Mouse (Mus musculus): ENCODE results near the gene Ccdc155. TPM values are rescaled to one million over a fixed set of nuclear protein-coding genes. Genes with fewer than 3 reads are reported as not detected.
A peak's percentile ranks its signal among the peaks of the same experiment; 100 is the strongest.

Ccdc155 gene
- total RNA-seq, 2 experiments from 2014 or later, result 2.2 to 2.9 TPM

GRCm38 (mm10) chr7:45147899-45148298 lies 56.8 kb downstream of the Ccdc155 start:
- DNase-seq (ENCODE audit: low spot score in 2 of 2), result no peak

GRCm38 (mm10) chr7:45147267-45147666 lies 57.4 kb downstream of the Ccdc155 start:
- DNase-seq (ENCODE audit: low spot score in 2 of 2), result no peak

- no peak for DNase-seq (ENCODE audit: low spot score in 2 of 2)
Observed at GRCm38 (mm10) chr7:45145460-45145859, 59.2 kb downstream of the Ccdc155 start.

GRCm38 (mm10) chr7:45144368-45145174 lies 60.1 kb downstream of the Ccdc155 start:
- DNase-seq (ENCODE audit: low spot score in 2 of 2), result no peak

- no peak for DNase-seq (ENCODE audit: low spot score in 2 of 2)
Observed at GRCm38 (mm10) chr7:45141914-45142313, 62.8 kb downstream of the Ccdc155 start.

- DNase-seq (ENCODE audit: low spot score in 2 of 2), result no peak
Observed at GRCm38 (mm10) chr7:45141319-45141718, 63.4 kb downstream of the Ccdc155 start.

- DNase-seq (ENCODE audit: low spot score in 2 of 2), result no peak
Observed at GRCm38 (mm10) chr7:45139904-45140723, 64.6 kb downstream of the Ccdc155 start.

- no peak for DNase-seq (ENCODE audit: low spot score in 2 of 2)
Observed at GRCm38 (mm10) chr7:45138403-45138802, 66.3 kb downstream of the Ccdc155 start.

GRCm38 (mm10) chr7:45137171-45138006 lies 67.3 kb downstream of the Ccdc155 start:
- no peak for DNase-seq (ENCODE audit: low spot score in 2 of 2)

- peak; percentile 90 to 93 for DNase-seq (ENCODE audit: low spot score in 2 of 2)
Observed at GRCm38 (mm10) chr7:45135993-45136567, 68.6 kb downstream of the Ccdc155 start, which contains the start of the genes Gm45713 and Flt3l. Gene Gm45713 (minus strand): TSS chr7:45136231. Gene Flt3l (minus strand): TSS chr7:45136432.

- DNase-seq (ENCODE audit: low spot score in 2 of 2), result no peak
Observed at GRCm38 (mm10) chr7:45135370-45135769, 69.3 kb downstream of the Ccdc155 start.

GRCm38 (mm10) chr7:45134544-45135026 lies 70.1 kb downstream of the Ccdc155 start:
- DNase-seq (ENCODE audit: low spot score in 2 of 2), result no peak

Small RNA genes within 50 kb of the gene (microRNA-seq; reads per million reads assigned to microRNA genes)
- gene Mir7055, result 1.1 to 2.5 reads per million in 2 experiments

Other genes starting within 250 kb of the Ccdc155 start
- gene Cpt1c, start 230.0 kb downstream of the Ccdc155 start, total RNA-seq (2021), result 100 to 1,000 TPM in 1 of 2 experiments, 10 to 100 TPM in 1; 99.2 to 101 TPM
- 100 to 1,000 TPM; 232 to 248 TPM for gene Prmt1, start 218.3 kb downstream of the Ccdc155 start, total RNA-seq (2021)
- gene Irf3, start 207.2 kb downstream of the Ccdc155 start, total RNA-seq (2021), result 10 to 100 TPM; 38.1 to 42.5 TPM
- 1 to 10 TPM; 5.4 to 5.5 TPM for gene Bcl2l12, start 206.2 kb downstream of the Ccdc155 start, total RNA-seq (2021)
- 100 to 1,000 TPM; 141 to 145 TPM for gene Scaf1, start 188.5 kb downstream of the Ccdc155 start, total RNA-seq (2021)
- 10 to 100 TPM; 12.2 to 12.3 TPM for gene Rras, start 186.9 kb downstream of the Ccdc155 start, total RNA-seq (2021)
- 10 to 100 TPM; 69.1 to 70.3 TPM for gene Prr12, start 152.0 kb downstream of the Ccdc155 start, total RNA-seq (2021)
- 10 to 100 TPM; 47.2 to 51.6 TPM for gene Nosip, start 142.5 kb downstream of the Ccdc155 start, total RNA-seq (2021)
- 10 to 100 TPM in 1 of 2 experiments, 1 to 10 TPM in 1; 6.9 to 10.1 TPM for gene Prrg2, start 142.2 kb downstream of the Ccdc155 start, total RNA-seq (2021)
- gene Rcn3, start 112.7 kb downstream of the Ccdc155 start, total RNA-seq (2021), result 10 to 100 TPM; 11.4 to 11.9 TPM
- gene Fcgrt, start 101.0 kb downstream of the Ccdc155 start, total RNA-seq (2021), result 10 to 100 TPM; 17.9 to 23.1 TPM
- 100 to 1,000 TPM; 456 to 554 TPM for gene Rps11, start 80.5 kb downstream of the Ccdc155 start, total RNA-seq (2021)
- gene Rpl13a, start 76.1 kb downstream of the Ccdc155 start, total RNA-seq (2021), result 100 to 1,000 TPM; 946 to 985 TPM
- gene Gm45713, start 68.7 kb downstream of the Ccdc155 start, total RNA-seq (2021), result not detected
- gene Flt3l, start 68.5 kb downstream of the Ccdc155 start, total RNA-seq (2021), result 1 to 10 TPM; 4.3 to 6.0 TPM
- gene Pih1d1, start 50.6 kb downstream of the Ccdc155 start, total RNA-seq (2021), result 10 to 100 TPM; 60.7 to 63.1 TPM
- gene Aldh16a1, start 50.3 kb downstream of the Ccdc155 start, total RNA-seq (2021), result 10 to 100 TPM; 12.2 to 17.3 TPM
- 1,000 to 10,000 TPM; 1,094 to 1,136 TPM for gene Slc17a7, start 40.9 kb downstream of the Ccdc155 start, total RNA-seq (2021)
- gene Gfy, start 25.3 kb downstream of the Ccdc155 start, total RNA-seq (2021), result under 1 TPM; 0.18 to 0.43 TPM
- gene Pth2, start 23.9 kb downstream of the Ccdc155 start, total RNA-seq (2021), result not detected
- 10 to 100 TPM in 1 of 2 experiments, 1 to 10 TPM in 1; 8.3 to 10.7 TPM for gene Dkkl1, start 7.3 kb upstream of the Ccdc155 start, total RNA-seq (2021)
- gene Tead2, start 10.9 kb upstream of the Ccdc155 start, total RNA-seq (2021), result 10 to 100 TPM; 12.5 to 13.7 TPM
- gene Cd37, start 34.2 kb upstream of the Ccdc155 start, total RNA-seq (2021), result 1 to 10 TPM; 4.6 to 5.0 TPM
- 1 to 10 TPM; 1.0 to 1.2 TPM for gene Slc6a16, start 36.2 kb upstream of the Ccdc155 start, total RNA-seq (2021)
- not detected for gene Slc6a21, start 72.6 kb upstream of the Ccdc155 start, total RNA-seq (2021)
- gene Trpm4, start 128.9 kb upstream of the Ccdc155 start, total RNA-seq (2021), result 10 to 100 TPM; 19.6 to 20.9 TPM
- gene Hrc, start 130.4 kb upstream of the Ccdc155 start, total RNA-seq (2021), result under 1 TPM; 0.85 to 0.96 TPM
- 100 to 1,000 TPM; 124 to 128 TPM for gene Ppfia3, start 162.1 kb upstream of the Ccdc155 start, total RNA-seq (2021)
- 100 to 1,000 TPM; 137 to 163 TPM for gene Lin7b, start 165.7 kb upstream of the Ccdc155 start, total RNA-seq (2021)
- 100 to 1,000 TPM; 393 to 440 TPM for gene Snrnp70, start 190.8 kb upstream of the Ccdc155 start, total RNA-seq (2021)
- not detected for gene Kcna7, start 200.8 kb upstream of the Ccdc155 start, total RNA-seq (2021)
- under 1 TPM; 0.18 to 0.22 TPM for gene Ntf5, start 208.8 kb upstream of the Ccdc155 start, total RNA-seq (2021)
- under 1 TPM in 1 of 2 experiments, not detected in 1; 0.75 TPM for gene Lhb, start 215.9 kb upstream of the Ccdc155 start, total RNA-seq (2021)
- 10 to 100 TPM; 18.9 to 20.9 TPM for gene Gys1, start 230.0 kb upstream of the Ccdc155 start, total RNA-seq (2021)
- 10 to 100 TPM; 44.5 to 44.9 TPM for gene Ruvbl2, start 233.2 kb upstream of the Ccdc155 start, total RNA-seq (2021)